Mouse (Mus musculus): ENCODE measurements around the gene Ift27.

DNA sequence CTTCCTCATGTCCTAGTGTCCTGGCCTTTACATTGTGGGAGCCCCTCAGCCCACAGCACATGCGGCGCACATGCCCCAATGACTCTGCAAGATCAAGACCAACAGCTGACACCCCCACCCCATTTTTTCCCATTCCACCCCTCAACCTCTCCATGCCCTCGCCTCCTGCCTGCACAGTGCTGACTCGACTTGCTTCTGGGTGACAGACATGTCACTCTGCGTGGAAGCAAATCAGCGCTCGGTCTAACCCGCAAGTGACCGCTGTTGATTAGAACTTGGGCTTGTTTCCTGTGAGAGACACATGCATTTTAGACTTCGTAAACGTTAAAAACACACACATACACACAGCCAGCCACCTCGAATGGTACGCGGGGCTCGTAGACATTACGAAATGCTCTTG, 56.2 kb downstream of the Ift27 start:
- no peak for TF ChIP-seq CTCF (IDR thresholded peaks at IDR 0.05; ENCODE audit: extremely low read depth, insufficient read length, insufficient replicate concordance, low read depth, low read length)
- TF ChIP-seq POLR2A (IDR thresholded peaks at IDR 0.05; ENCODE audit: low read depth, low read length): no peak
